Mouse (Mus musculus) activated CD4-positive, CD25-positive, alpha-beta regulatory T cell, adult 4 months (primary cell): ENCODE measurements at regions not wholly inside any gene's neighbourhood (a gene's known extent, or its start where the extent isn't known, plus 50 kb on each side); places are given as distances from the start of the nearest gene placed in this dataset.

Experiments
- ATAC-seq: one replicate; pipeline ENCODE4 v1.8.0; 2017

GRCm38 (mm10) chr6:148719062-148719461 is 112.2 kb downstream of the Ipo8 start:
- no peak for ATAC-seq

- no peak for ATAC-seq
These were observed 120.9 kb downstream of the Ipo8 start for GRCm38 (mm10) chr6:148710406-148710805.

GRCm38 (mm10) chr6:148708389-148708788 is 122.9 kb downstream of the Ipo8 start:
- ATAC-seq: no peak

- ATAC-seq: no peak
These were observed 125.6 kb downstream of the Ipo8 start for GRCm38 (mm10) chr6:148705711-148706110.

- no peak for ATAC-seq
These were observed 137.9 kb downstream of the Ipo8 start for GRCm38 (mm10) chr6:148693329-148693728.

GRCm38 (mm10) chr6:148687770-148688169 is 143.5 kb downstream of the Ipo8 start:
- ATAC-seq: peak; percentile 49

- no peak for ATAC-seq
These were observed 171.1 kb downstream of the Ipo8 start for GRCm38 (mm10) chr6:148660152-148660551.

- ATAC-seq: no peak
These were observed 178.1 kb downstream of the Ipo8 start for GRCm38 (mm10) chr6:148653216-148653615.

- ATAC-seq: no peak
These were observed 178.8 kb downstream of the Ipo8 start for GRCm38 (mm10) chr6:148652434-148652833.

- no peak for ATAC-seq
These were observed 183.6 kb downstream of the Ipo8 start for GRCm38 (mm10) chr6:148647423-148648390.

- ATAC-seq: no peak
These were observed 190.7 kb downstream of the Ipo8 start for GRCm38 (mm10) chr6:148640595-148640994.

- no peak for ATAC-seq
These were observed 190.0 kb upstream of the Tmtc1 start for GRCm38 (mm10) chr6:148634148-148634547.

GRCm38 (mm10) chr6:148627090-148627605 is 183.0 kb upstream of the Tmtc1 start:
- ATAC-seq: no peak

- ATAC-seq: no peak
These were observed 179.1 kb upstream of the Tmtc1 start for GRCm38 (mm10) chr6:148623119-148623770.

GRCm38 (mm10) chr6:148620034-148620433 is 175.8 kb upstream of the Tmtc1 start:
- no peak for ATAC-seq

- ATAC-seq: no peak
These were observed 171.7 kb upstream of the Tmtc1 start for GRCm38 (mm10) chr6:148615931-148616330.

- ATAC-seq: no peak
These were observed 171.3 kb upstream of the Tmtc1 start for GRCm38 (mm10) chr6:148615442-148615841.

GRCm38 (mm10) chr6:148608881-148609280 is 164.7 kb upstream of the Tmtc1 start:
- ATAC-seq: no peak

- ATAC-seq: no peak
These were observed 161.0 kb upstream of the Tmtc1 start for GRCm38 (mm10) chr6:148605226-148605625.

- ATAC-seq: no peak
These were observed 160.6 kb upstream of the Tmtc1 start for GRCm38 (mm10) chr6:148604790-148605189.

GRCm38 (mm10) chr6:148603878-148604277 is 159.7 kb upstream of the Tmtc1 start:
- ATAC-seq: no peak

- ATAC-seq: no peak
These were observed 159.3 kb upstream of the Tmtc1 start for GRCm38 (mm10) chr6:148603460-148603859.

- ATAC-seq: no peak
These were observed 158.7 kb upstream of the Tmtc1 start for GRCm38 (mm10) chr6:148602894-148603293.

- ATAC-seq: no peak
These were observed 156.7 kb upstream of the Tmtc1 start for GRCm38 (mm10) chr6:148600934-148601333.
